Mouse (Mus musculus): ENCODE results near the gene Chil4.

- no peak for TF ChIP-seq POLR2A (IDR thresholded peaks at IDR 0.05; ENCODE audit: low read depth, low read length)
- no peak for TF ChIP-seq CTCF (conservative IDR thresholded peaks at IDR 0.05; ENCODE audit: insufficient read depth, insufficient read length, low read depth, low read length)
Observed at GRCm38 (mm10) chr3:106167464-106167863, 51.8 kb downstream of the Chil4 start, which contains the start of gene Chil3.

Data from kidney, adult 2 months (tissue).